Mouse (Mus musculus): ENCODE results near the gene Mrpl33. TPM values are rescaled to one million over a fixed set of nuclear protein-coding genes. Genes with fewer than 3 reads are reported as not detected.

Mrpl33 gene
- polyA plus RNA-seq (2012; fragmentation: generic; extraction: Trizol) = 100 to 1,000 TPM; 165 to 324 TPM

GRCm38 (mm10) chr5:31596481-31597429, at the start of gene Mrpl33:
Gene Mrpl33, plus strand, starts transcription at chr5:31596935.

GRCm38 (mm10) chr5:31696971-31697643, 100.4 kb downstream of the Mrpl33 start, which contains the start of gene Rbks:
Gene Rbks, minus strand, starts transcription at chr5:31697627.

GRCm38 (mm10) chr5:31697644-31698296, 101.0 kb downstream of the Mrpl33 start, which contains the start of gene Babam2:
Gene Babam2, plus strand, starts transcription at chr5:31697684.

Other genes with a start within 250 kb of the Mrpl33 start
- gene Zfp512, start 144.5 kb upstream of the Mrpl33 start, polyA plus RNA-seq (2012; fragmentation: generic; extraction: Trizol) = 10 to 100 TPM in 1 of 2 experiments, 1 to 10 TPM in 1; 1.8 to 20.1 TPM
- under 1 TPM in 1 of 2 experiments, not detected in 1; 0.06 TPM for gene 4930548H24Rik, start 111.2 kb upstream of the Mrpl33 start, polyA plus RNA-seq (2012; fragmentation: generic; extraction: Trizol)
- gene Gpn1, start 102.2 kb upstream of the Mrpl33 start, polyA plus RNA-seq (2012; fragmentation: generic; extraction: Trizol) = 10 to 100 TPM; 13.4 to 20.4 TPM
- gene Slc4a1ap, start 69.9 kb upstream of the Mrpl33 start, polyA plus RNA-seq (2012; fragmentation: generic; extraction: Trizol) = 10 to 100 TPM in 1 of 2 experiments, 1 to 10 TPM in 1; 4.6 to 21.0 TPM
- 10 to 100 TPM in 1 of 2 experiments, 1 to 10 TPM in 1; 4.0 to 16.8 TPM for gene Supt7l, start 69.1 kb upstream of the Mrpl33 start, polyA plus RNA-seq (2012; fragmentation: generic; extraction: Trizol)
- 1 to 10 TPM; 2.7 to 2.9 TPM for gene Rbks, start 100.7 kb downstream of the Mrpl33 start, polyA plus RNA-seq (2012; fragmentation: generic; extraction: Trizol)
- gene Babam2, start 100.7 kb downstream of the Mrpl33 start, polyA plus RNA-seq (2012; fragmentation: generic; extraction: Trizol) = 10 to 100 TPM; 46.3 to 46.9 TPM